Mouse (Mus musculus): ENCODE results near the gene Tssk1.
A peak's percentile ranks its signal among the peaks of the same experiment; 100 is the strongest.

Gene Tssk1

GRCm38 (mm10) chr16:17893923-17894322, at the start of gene Tssk1:
Tssk1 (plus strand) TSS chr16:17894223.
- DNase-seq (ENCODE audit: low spot score in 2 of 2): no peak

GRCm38 (mm10) chr16:17848431-17848830, 45.6 kb upstream of the Tssk1 start:
- DNase-seq (ENCODE audit: low spot score in 2 of 2): no peak

- peak in 1 of 2 experiments; percentile 64 for DNase-seq (ENCODE audit: low spot score in 2 of 2)
Measured at GRCm38 (mm10) chr16:17848928-17849327, 45.1 kb upstream of the Tssk1 start.

GRCm38 (mm10) chr16:17849486-17849885, 44.5 kb upstream of the Tssk1 start:
- no peak for DNase-seq (ENCODE audit: low spot score in 2 of 2)

- DNase-seq (ENCODE audit: low spot score in 2 of 2): no peak
Measured at GRCm38 (mm10) chr16:17851331-17851730, 42.7 kb upstream of the Tssk1 start.

GRCm38 (mm10) chr16:17851860-17852259, 42.2 kb upstream of the Tssk1 start:
- DNase-seq (ENCODE audit: low spot score in 2 of 2): no peak

- DNase-seq (ENCODE audit: low spot score in 2 of 2): no peak
Measured at GRCm38 (mm10) chr16:17853263-17853662, 40.8 kb upstream of the Tssk1 start.

- no peak for DNase-seq (ENCODE audit: low spot score in 2 of 2)
Measured at GRCm38 (mm10) chr16:17857157-17857556, 36.9 kb upstream of the Tssk1 start.

GRCm38 (mm10) chr16:17858592-17858991, 35.4 kb upstream of the Tssk1 start:
- DNase-seq (ENCODE audit: low spot score in 2 of 2): no peak

- no peak for DNase-seq (ENCODE audit: low spot score in 2 of 2)
Measured at GRCm38 (mm10) chr16:17865293-17865692, 28.7 kb upstream of the Tssk1 start.

GRCm38 (mm10) chr16:17865770-17866169, 28.3 kb upstream of the Tssk1 start:
- DNase-seq (ENCODE audit: low spot score in 2 of 2): no peak

- DNase-seq (ENCODE audit: low spot score in 2 of 2): no peak
Measured at GRCm38 (mm10) chr16:17871248-17871647, 22.8 kb upstream of the Tssk1 start.

- no peak for DNase-seq (ENCODE audit: low spot score in 2 of 2)
Measured at GRCm38 (mm10) chr16:17872995-17873394, 21.0 kb upstream of the Tssk1 start.

GRCm38 (mm10) chr16:17875174-17875573, 18.8 kb upstream of the Tssk1 start:
- no peak for DNase-seq (ENCODE audit: low spot score in 2 of 2)

- DNase-seq (ENCODE audit: low spot score in 2 of 2): no peak
Measured at GRCm38 (mm10) chr16:17876096-17876495, 17.9 kb upstream of the Tssk1 start.

GRCm38 (mm10) chr16:17879571-17879970, 14.5 kb upstream of the Tssk1 start:
- DNase-seq (ENCODE audit: low spot score in 2 of 2): no peak

- no peak for DNase-seq (ENCODE audit: low spot score in 2 of 2)
Measured at GRCm38 (mm10) chr16:17882196-17882595, 11.8 kb upstream of the Tssk1 start.

GRCm38 (mm10) chr16:17884116-17884515, 9.9 kb upstream of the Tssk1 start:
- no peak for DNase-seq (ENCODE audit: low spot score in 2 of 2)

- DNase-seq (ENCODE audit: low spot score in 2 of 2): no peak
Measured at GRCm38 (mm10) chr16:17889689-17890341, 4.2 kb upstream of the Tssk1 start.

- no peak for DNase-seq (ENCODE audit: low spot score in 2 of 2)
Measured at GRCm38 (mm10) chr16:17890342-17890727, 3.7 kb upstream of the Tssk1 start.

GRCm38 (mm10) chr16:17890917-17891566, 3.0 kb upstream of the Tssk1 start:
- peak; percentile 30 to 33 for DNase-seq (ENCODE audit: low spot score in 2 of 2)

GRCm38 (mm10) chr16:17891567-17891959, 2.5 kb upstream of the Tssk1 start, which contains the start of gene Gm20518:
Gm20518 (minus strand) TSS chr16:17891671.
- DNase-seq (ENCODE audit: low spot score in 2 of 2): peak; percentile 99 to 100

- DNase-seq (ENCODE audit: low spot score in 2 of 2): no peak
Measured at GRCm38 (mm10) chr16:17892606-17893005, 1.4 kb upstream of the Tssk1 start.

All from thymus, postnatal 10 days (tissue).